Mouse (Mus musculus) frontal cortex, postnatal 14 days (tissue): ENCODE data around the gene Adprhl2.

Experiments used
- DNase-seq, 2 experiments: peaks; one replicate each; pipeline ENCODE4 v3.0.0; 2022; ENCODE audit warnings: low spot score in 2 of 2

Gene Adprhl2

DNA sequence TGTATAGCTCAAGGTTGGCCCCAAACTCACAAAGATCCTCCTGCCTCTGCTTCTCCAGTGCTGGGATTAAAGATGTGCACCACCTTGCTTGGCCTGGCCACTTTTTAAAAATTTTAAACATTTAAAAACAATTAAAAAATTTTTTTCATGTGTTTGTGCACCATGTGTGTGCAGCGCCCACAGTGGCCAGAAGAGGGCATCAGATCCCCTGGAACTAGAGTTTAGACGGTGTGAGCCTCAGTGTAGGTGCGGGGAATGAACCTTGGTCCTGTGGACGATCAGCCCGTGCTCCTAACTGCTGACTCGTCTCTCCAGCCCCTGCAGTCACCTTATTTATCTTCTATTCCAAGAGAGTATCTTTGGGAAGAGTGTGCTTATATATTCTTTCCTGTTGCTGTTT, 15.4 kb downstream of the Adprhl2 start:
- no peak for DNase-seq

DNA sequence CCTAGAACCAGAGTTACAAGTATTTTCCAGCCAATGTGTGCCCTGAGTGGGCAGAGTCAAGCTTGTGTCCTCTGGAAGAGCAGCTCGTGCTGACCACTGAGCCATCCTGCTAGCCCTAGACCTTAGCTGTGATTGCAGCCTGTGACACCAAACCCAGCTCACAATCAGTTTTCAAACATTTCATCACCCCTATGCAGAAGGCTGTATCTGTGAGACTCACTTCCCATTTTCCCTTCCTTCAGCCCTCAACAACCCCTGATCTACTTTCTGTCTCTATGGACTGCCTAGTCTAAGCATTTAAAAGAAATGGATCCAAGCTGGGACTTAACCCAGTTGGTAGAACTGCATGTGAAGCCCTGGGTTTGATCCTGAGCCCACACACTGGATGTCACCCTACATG, 16.1 kb downstream of the Adprhl2 start:
- no peak for DNase-seq

DNA sequence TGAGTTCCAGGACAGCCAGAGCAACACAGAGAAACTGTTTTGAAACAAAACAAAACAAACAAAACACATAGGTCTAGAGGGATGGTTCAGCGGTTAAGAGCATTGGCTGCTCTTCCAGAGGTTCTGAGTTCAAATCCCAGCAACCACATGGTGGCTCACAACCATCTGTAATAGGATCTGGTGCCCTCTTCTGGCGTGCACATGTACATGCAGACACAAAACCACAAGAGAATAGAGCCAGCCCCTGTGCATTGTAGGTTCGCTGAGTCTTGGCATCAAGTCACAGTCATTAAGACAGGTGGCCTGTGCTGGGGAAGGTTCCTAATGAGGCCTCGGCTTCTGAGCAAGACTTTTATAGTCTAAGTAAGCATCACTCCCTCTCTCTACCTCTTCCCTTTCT, 17.6 kb downstream of the Adprhl2 start:
- DNase-seq, result no peak

DNA sequence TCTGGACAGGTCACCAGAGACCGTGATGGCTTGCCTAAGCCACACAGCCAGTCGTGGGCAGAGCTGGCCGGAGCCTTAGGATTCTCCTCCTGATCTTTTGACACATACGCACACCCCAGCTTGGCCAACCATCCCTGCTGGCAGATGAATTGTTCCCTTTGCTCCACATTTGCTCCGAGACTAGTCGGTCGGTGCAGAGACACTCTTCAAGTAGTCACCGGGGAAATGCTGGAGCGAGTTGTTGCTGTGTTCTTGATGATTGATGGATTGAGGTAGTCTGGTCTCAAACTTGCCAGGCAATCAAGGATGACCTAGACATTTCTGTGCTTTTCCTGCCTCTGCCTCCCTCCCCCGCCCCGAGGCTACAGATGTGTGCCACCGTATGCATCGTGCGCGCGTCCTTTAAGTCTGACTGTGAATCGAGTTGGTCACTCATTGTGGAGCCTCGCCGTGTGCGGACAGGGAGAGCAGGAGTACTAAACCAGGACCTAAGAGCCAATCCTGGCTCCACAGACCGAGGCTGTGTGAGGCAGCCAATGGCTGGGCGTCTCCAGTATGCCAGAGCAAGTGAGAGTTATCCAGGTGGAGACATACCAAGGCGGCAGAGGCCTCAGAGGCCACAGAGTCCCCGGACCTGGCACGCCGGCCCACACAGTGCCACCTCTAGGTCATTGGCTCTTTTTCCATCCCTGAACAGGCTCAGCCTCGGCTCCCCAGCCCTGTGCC, 19.8 kb downstream of the Adprhl2 start:
- DNase-seq, result no peak

DNA sequence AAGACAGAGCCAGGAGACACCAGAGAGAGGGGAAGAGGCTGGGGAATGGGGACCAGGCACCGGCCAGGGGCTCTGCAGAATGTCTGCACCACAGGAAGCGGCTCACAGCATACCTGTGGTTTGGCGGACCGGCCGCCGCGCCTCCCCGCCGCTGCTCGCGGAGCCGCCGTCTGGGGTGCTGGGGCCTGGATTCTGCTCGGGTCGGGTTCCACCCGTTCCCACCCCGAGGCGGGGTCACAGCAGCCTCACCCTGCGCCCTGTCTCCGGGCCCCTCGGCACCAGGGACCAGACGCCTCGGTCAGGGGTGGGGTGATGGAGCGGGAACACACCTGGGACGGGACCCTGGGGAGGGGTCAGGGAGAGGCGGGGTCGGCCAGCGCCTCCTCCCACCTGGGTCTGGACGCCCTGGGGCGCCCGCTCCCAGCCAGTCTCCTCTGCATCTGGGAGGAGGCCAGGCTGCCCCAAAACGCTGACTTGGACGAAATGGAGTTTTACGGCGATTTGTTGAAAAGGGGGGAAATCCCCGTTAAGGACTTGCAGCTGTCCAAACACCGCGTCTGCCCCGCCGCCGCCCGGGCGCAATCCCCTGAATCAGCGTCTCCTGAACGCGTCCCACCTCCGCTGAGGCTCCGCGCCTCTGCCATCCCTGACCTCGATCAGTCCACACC, 20.5 kb downstream of the Adprhl2 start:
- DNase-seq, result no peak

DNA sequence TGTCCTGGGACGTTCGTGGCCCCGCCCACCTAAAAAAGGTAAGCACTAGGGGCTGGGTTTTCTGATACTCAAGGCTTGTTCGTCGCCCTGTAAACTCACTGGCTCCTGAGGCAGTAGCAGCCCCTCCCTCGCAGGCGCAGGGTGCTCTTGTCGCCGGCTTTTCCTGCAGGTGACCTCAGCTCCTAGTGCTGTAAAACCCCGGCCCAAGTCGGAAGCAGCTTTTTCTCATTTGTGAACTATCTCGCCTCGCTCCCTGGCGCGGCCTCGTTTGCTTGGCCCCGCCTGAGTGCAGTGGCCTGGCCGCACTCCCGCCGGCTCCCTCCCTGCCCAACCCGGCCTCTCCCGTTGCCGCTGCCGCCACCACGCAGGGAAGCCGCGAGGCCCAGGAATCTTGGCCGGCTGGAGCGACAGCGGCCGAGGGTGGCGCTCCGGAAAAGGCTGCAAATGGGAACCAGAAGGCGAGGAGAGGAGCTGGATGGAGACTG, 24.8 kb downstream of the Adprhl2 start:
- no peak for DNase-seq

DNA sequence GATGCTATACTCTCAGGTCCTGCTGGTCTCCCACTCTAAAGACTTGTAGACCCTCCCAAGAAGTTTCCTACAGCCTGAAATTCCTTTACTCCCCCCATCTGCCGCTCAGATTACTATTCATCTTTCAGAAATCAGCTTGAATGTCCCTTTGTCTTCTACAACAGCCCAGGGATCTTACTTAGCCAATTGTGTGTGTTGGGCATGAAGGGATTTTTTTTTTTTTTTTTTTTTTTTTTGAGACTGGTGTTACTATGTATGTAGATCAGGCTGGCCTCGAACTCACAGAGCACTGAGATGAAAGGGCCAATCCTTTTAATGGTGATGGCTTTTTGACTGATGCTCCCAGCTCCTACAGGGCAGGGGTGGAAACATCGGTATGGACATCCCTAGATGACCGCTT, 25.6 kb downstream of the Adprhl2 start:
- no peak for DNase-seq

DNA sequence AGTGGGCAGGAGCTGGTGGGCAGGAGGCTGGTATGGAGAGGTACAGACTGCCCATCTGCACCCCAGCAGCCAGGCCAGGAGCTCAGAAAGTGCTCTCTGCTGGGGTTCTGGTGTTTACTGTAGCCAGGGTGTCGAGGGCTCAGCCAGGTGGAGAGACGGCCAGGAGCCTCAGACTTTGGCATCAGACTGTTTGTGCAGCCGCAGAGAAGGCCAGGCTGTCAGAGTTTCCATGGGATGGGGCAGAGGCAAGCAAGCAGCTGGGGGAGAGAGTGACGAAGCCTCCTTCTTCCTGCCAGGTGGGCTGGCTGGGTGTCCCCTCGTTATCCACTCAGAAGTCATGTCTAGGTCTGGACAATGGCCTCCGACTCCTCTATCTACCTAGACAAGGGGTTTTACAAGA, 26.4 kb downstream of the Adprhl2 start:
- DNase-seq, result no peak

DNA sequence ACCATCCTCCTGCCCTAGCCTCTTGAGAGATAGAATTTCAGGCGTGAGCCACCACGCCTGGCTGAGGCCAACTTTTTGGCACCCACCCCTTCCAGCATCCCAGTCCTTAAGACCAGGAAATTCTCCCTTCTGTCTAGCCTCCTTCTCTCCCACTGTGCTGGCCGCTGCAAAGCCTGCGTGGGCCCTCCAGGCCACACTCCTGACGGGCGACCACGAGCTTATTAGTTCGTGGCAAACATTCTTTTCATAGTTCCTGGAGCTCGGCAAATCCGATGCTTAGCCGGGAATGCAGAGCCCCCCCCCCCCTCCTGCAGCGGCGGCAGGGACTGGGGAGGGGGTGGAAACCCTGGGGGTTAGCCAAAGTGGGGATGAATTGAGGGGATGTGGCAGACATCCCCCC, 30.3 kb downstream of the Adprhl2 start:
- DNase-seq, result no peak

DNA sequence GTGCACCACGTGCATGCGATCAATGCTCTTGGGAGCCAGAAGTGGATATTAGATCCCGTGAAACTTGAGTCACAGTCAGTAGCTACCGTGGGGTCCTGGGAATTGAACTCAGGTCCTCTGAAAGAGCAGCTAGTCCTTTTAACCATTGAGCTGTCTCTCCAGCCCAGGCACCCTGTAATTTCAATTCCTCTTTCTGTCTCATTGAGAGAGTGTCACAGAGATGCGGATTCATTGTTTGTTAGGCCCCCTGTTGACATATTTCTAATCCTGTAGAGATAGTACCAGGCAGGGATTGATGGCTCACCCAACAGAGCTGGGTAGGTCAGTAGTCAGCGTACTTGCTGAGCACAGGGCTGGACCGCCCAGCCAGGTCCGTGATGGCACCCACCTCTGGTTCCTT, 31.2 kb downstream of the Adprhl2 start:
- DNase-seq, result no peak

DNA sequence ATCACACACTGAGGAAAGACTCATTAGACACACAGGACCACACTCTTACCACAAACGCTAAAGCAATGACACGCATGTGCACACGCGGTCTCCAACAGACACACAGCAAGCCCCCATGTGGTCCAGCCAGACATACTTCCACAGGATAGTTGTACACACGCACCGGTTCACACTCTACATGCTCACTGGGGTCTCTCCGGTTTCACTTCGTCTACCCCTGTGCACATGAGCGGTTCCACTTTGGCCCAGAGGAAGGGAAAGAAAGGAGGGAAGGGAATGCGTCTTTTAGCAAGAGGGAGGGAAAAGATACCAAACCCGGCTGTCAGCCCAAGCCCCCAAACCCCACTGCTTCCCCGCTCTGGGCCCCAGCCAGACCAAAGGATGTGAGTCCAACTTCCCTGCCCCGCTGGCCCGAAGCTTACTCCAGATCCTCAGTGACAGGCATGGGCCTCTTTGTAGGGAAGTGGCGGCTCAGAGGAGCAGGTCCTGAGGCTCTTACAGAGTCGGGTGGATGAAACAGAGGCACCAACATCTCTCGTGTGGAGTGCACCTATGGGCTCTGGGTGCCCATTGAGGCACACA, 33.3 kb downstream of the Adprhl2 start:
- no peak for DNase-seq

DNA sequence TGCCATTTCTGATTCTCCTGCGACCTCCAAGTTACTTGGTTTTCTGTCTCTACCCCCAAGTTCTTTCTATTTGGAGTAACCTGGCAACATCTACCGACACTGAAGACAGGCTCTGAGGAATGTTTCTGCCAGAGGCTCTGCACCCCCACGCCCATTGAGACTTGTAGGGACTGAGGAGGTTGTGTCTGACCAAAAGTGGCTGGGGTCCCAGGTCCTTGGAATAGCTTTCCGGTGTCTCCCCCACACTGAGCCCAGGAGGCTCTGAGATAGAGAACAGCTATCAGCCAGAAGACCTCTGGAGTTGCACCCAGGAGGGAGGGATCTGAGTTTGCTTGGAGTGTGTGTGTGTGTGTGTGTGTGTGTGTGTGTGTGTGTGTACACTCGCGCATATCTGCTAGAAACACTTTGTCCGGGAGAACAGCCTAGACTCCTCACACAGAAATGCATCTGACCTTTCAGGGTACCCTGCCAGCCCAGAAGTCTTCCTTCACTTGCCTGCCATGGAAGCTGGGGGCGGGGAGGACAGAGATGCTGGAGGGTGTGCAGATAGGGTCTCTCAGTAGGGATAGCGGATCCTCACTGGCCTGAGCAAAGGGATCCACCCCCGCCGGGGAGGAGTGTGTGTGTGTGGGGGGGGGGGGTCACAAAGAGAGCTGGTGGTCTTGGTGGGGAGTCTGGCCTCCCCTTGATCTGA, 34.1 kb downstream of the Adprhl2 start:
- DNase-seq, result no peak

DNA sequence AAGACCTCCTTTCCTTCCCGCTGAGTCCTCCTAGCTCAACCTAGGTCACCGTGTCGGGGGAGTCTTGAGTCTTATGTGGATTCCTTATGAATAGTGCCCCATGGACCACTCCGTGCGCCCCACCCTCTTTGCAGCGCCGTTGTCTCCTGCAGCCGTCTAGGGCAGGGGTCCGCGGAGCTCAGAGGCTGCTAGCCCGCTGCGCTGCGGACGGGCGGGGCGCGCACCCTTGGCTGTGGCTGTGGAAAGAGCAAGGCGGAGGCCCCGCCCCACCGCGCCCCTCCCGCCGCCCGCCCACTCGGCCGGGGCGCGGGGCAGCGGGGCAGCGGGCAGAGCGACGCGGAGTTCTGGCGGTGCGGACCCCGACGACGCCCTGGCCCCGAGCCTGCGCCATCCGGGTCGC, 35.0 kb downstream of the Adprhl2 start, which contains the start of gene Col8a2:
Gene Col8a2 (plus strand): TSS at position 302 of the 400 bp plus-strand sequence.
- DNase-seq, result no peak

DNA sequence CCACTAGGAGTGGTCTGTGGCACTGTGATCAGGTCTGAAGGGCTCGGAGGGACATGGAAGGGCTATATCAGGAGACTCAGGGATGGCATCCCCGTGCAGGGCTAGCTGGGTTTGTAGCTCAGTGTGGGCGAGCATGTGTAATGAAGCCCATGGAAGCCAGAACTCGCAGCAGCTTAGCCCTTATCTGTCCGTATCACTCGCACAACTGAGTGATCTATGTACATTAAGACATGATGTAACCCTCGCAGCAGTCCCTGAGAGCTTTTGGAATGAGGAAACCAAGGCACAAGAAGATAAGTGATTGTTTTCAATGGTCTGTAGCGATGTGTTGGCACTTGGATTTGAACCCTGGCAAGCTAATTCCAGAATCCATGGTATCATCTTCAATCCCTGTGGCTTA, 37.9 kb downstream of the Adprhl2 start:
- DNase-seq, result no peak

DNA sequence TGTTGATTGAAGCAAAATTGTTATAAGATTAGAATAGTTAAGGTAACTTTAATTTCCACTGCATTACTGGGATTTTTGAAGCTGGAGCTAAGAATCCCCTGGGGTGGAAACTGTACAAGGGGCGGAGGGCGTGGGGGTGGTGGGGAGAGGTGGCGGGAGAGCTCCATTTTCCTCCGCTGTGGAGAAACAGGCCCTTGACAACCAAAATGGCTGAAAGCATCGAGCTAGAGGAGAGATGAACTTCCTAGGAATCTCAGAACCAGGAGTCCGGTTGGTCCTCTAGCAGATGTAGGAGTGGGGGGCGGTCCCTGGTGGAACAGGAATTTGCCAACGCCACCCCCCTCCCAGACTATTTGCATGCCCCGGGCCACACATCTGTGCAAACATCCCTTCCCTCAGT, 39.8 kb downstream of the Adprhl2 start:
- no peak for DNase-seq

DNA sequence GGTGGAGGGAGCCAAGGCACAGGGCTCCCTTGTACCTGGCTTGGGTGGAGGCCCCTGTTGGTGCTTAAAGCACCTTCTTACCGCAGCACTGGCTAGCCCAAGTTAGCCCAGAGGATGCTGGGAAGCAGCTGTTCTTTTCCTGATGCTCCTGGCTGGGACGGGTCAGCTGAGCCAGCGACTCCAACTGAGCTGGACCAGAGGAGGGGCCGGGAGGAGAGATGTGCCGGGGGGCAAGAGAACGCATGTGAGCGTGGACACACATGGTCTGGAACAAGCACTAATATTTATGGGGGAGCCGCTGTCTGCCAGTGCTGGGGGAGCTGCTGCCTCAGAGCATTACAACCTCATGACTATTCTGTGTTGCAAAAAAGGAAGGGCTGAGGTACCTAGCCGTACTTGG, 42.5 kb downstream of the Adprhl2 start:
- no peak for DNase-seq

DNA sequence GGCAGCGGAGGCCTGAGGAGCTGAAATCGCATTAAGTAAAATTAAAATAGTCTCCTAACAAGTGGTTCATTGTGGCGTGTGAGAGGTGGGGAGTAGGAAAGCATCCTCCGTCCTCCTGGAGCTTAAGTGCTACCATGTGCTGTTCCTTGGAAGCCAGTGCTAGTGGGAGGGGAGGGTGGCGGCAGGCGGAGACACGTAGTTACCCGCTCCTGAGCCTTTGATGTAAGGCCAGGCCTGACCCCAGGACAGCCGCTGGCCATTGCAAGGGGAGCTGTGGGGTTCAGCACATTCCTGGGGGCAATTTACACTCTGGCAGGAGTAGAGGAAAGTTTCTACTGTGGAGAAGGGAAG, 43.0 kb downstream of the Adprhl2 start:
- no peak for DNase-seq

DNA sequence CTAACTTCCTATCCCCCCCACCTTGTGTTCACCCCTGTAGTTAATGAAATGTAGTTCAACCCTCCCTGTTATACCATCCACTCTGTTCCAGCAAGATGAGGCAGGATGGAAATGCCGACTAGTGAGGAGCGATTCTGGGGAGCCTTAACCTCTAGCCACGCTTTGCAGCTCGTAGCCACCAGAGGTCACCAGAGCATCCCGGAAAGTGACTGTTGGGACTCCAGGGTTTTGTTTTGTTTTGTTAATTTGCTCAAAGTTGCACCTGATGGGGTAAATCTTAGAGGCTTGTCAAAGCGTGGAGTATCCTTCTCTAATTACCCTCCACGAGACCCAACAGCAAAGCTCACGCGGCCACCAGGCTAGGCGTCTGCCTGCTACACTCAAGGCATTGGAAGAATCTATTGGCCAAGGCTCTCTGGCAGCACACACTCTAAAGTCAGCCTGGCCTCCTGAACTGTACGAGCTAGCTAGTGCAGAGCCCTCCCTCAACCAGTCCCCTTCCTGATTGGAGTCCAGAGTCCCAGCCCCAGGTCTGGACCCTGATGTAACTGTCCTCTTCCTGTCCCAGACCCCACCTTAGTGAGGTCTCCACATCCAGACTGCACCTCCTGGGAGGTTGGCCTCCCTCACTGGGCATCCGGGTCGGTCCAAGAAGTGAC, 43.5 kb downstream of the Adprhl2 start:
- no peak for DNase-seq

DNA sequence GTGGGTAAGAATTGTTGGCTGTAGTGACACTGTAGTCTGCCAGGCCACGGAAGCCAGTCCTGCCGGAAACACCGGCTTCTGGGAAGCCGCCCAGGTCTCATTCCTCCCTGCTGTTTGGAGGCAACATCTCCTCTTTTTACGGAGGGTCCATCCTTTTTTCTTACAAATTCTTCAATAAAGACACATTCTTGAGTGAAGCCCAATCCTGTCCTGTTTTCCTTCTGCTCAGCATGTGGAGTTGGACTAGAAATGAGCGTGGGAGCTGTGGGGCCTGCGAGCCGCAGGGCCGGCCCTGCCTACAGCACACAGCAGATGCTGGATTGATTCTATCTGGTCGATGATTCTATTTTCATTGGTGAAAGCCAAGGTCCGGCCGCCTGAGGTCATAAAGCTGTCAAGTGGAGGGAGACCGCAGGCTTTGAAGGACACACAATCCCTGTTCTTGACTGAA, 45.8 kb downstream of the Adprhl2 start:
- no peak for DNase-seq

DNA sequence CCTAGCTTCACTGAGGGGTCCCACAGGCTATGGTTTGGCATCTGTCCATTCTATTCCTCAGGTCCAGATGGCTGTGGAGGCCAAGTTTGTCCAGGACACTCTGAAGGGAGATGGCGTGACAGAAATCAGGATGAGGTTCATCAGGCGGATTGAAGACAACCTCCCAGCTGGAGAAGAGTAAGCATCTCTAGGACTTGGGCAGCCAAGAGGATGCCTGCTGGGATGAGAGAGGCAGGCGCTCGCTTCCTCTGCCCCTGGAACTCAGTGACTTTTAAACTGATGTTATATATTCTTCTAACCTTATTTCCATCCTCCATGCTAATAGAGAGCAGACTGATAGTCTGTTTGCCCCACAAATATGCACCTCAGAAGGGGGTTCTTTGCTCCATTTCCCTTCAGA, 46.4 kb downstream of the Adprhl2 start:
- no peak for DNase-seq

DNA sequence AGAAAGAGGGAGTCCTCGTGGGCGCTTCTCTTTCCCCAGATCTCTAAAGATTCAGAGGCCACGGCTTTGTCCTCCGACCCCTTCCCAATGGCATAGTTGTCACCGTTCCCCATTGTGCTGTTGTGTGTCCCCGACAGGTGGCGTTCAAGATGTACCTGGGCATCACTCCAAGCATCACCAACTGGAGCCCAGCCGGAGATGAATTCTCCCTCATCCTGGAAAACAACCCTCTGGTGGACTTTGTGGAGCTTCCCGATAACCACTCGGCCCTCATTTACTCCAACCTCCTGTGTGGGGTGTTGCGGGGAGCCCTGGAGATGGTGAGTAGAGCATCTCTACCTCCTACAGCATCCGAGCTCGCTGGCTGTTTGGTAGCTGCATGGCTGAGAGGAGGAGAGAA, 47.8 kb downstream of the Adprhl2 start:
- DNase-seq, result no peak

DNA sequence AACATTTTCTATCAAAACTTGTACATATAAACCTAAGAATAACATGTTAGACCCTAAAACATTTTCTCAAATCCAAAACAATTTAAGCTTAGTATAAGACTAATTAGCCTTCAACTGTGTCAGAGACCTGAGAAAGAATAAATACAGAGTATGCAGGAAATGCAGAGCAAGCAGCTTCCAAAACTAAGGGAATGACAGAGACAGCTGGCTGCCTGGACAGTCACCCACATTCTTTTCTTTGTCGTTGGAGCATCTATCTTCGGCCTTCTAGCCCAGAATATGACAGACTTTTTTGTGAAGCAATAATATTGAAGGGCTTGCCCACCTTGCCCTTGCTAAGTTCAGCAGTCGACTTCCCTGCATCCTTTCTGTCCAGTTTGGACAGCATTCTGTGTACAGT, 52.2 kb downstream of the Adprhl2 start:
- DNase-seq, result no peak
